Mouse (Mus musculus): ENCODE results near the gene Otub2.
"Not testable (repeated sequence)": the region's sequence is repeated elsewhere in the genome, so short reads cannot be mapped to it uniquely, and the experiment has no call there.

The Otub2 gene

GRCm38 (mm10) chr12:103444261-103444660, 55.8 kb downstream of the Otub2 start:
- not testable (repeated sequence) for DNase-seq (ENCODE audit: low read depth)

GRCm38 (mm10) chr12:103445060-103445459, 56.6 kb downstream of the Otub2 start:
- no peak for DNase-seq (ENCODE audit: low read depth)

DNA sequence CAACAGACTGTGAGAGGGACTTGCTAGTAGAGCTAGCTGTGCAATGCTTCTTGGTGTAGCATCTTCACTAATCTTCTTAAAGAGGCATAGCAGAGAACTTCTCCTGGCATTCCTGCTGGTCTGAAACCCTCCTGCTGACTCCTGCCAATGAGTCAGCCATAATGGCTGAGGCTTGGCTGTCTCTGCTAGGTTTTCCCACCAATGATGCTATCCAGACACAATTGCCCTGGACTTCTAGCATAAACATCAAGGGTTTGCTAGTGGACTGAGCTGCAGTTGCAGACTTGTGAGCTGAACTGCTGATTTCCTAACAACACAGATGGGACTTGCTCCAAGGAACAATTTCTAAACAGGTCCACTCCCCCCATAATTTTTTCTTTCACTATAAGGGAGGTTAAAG, 64.9 kb downstream of the Otub2 start:
- DNase-seq (ENCODE audit: low read depth), result peak; percentile 69

Measured in fibroblast of lung, adult 2 months (primary cell).